Mouse (Mus musculus) cortical plate, adult 2 months (tissue): ENCODE results near the gene Zfand2b.

ENCODE experiments used
- CTCF ChIP-seq: fragments of 200-500 bp; IDR thresholded peaks from 2 replicates; pipeline ENCODE4 v1.5.1; 2011; ENCODE audit warnings: mild to moderate bottlenecking, control low read depth, low read length; ENCODE audit not compliant: insufficient read depth; ENCODE audit errors: extremely low read depth
- POLR2A ChIP-seq: fragments of 200-500 bp; IDR thresholded peaks from 2 replicates; pipeline ENCODE4 v1.6.1; 2011; ENCODE audit warnings: mild to moderate bottlenecking, low read length, control low read depth; ENCODE audit not compliant: insufficient read depth; ENCODE audit errors: extremely low read depth

- no peak for TF ChIP-seq CTCF
- no peak for TF ChIP-seq POLR2A
Observed at GRCm38 (mm10) chr1:75148727-75149126, 19.7 kb upstream of the Zfand2b start.
